Mouse (Mus musculus) limb, embryonic 11.5 days (tissue): ENCODE data around the gene Nrgn. TPM values are rescaled to one million over a fixed set of nuclear protein-coding genes. Genes with fewer than 3 reads are reported as not detected.

ENCODE experiments used
- ATAC-seq: fragments of 200-750 bp; cut with Nextera tagmentation; 2 replicates; pipeline ENCODE4 v1.8.0; 2017; ENCODE audit warnings: low read depth; ENCODE audit not compliant: insufficient number of reproducible peaks, low FRiP score, low TSS enrichment
- DNase-seq: peaks from one replicate; pipeline ENCODE4 v3.0.0-alpha.2; 2015; ENCODE audit warnings: low spot score
- H3K27ac ChIP-seq: fragments of 300-500 bp; sonication (generic); replicated peaks from 2 replicates; pipeline ENCODE4 v1.5.1; 2014; ENCODE audit warnings: low read depth, mild to moderate bottlenecking, low read length
- H3K27me3 ChIP-seq: fragments of 300-500 bp; sonication (generic); 2 replicates; pipeline ENCODE4 v1.6.1; 2014; ENCODE audit warnings: mild to moderate bottlenecking, low read length, mixed read lengths; ENCODE audit not compliant: control insufficient read depth, insufficient read depth
- H3K36me3 ChIP-seq: fragments of 300-500 bp; sonication (generic); 2 replicates; pipeline ENCODE4 v1.6.1; 2014; ENCODE audit warnings: mild to moderate bottlenecking, low read length, moderate library complexity, mixed read lengths; ENCODE audit not compliant: control insufficient read depth, insufficient read depth
- H3K4me1 ChIP-seq: fragments of 300-500 bp; sonication (generic); 2 replicates; pipeline ENCODE4 v1.6.1; 2014; ENCODE audit warnings: low read length, mixed read lengths; ENCODE audit not compliant: control insufficient read depth, insufficient read depth
- H3K4me2 ChIP-seq: fragments of 300-500 bp; sonication (generic); 2 replicates; pipeline ENCODE4 v1.6.1; 2014; ENCODE audit warnings: low read depth, mild to moderate bottlenecking, moderate library complexity; ENCODE audit not compliant: severe bottlenecking
- H3K4me3 ChIP-seq: fragments of 300-500 bp; sonication (generic); 2 replicates; pipeline ENCODE4 v1.5.1; 2014; ENCODE audit warnings: low read depth, low read length
- H3K9ac ChIP-seq: fragments of 300-500 bp; sonication (generic); 2 replicates; pipeline ENCODE4 v1.6.1; 2014; ENCODE audit warnings: mild to moderate bottlenecking, low read length
- H3K9me3 ChIP-seq: fragments of 300-500 bp; sonication (generic); 2 replicates; pipeline ENCODE4 v1.6.1; 2016; ENCODE audit warnings: low read length; ENCODE audit not compliant: control insufficient read depth
- WGBS: fragments of 180-500 bp; shearing (Covaris S2); extraction: QIAGEN DNeasy Blood & Tissue Kit; methylation state at CpG from one replicate; pipeline ENCODE4 v1.1.7; 2014; 5-methylcytosine and 5-hydroxymethylcytosine counted together
- polyA plus RNA-seq: library from polyadenylated mRNA; unstranded; fragments of >200 nt; fragmentation: Nextera tagmentation; extraction: Ambion mirVana; gene quantifications from 2 replicates; pipeline ENCODE4 v1.2.1, GENCODE M21; 2014

Nrgn gene
- polyA plus RNA-seq, 1 experiment from 2014 or later, result 2.6 TPM

- Histone ChIP-seq H3K4me2 (no peak overlapping the region), H3K27ac (no peak overlapping the region), H3K36me3 (no peaks in the 10 kb centered on the region), H3K4me3 (no peak overlapping the region), H3K4me1 (peaks cover 12% of the 10 kb centered on the region; the same call in 1 of the 2 replicates), H3K9me3 (no peaks in the 10 kb centered on the region), H3K9ac (no peak overlapping the region), H3K27me3 (no peaks in the 10 kb centered on the region)
- WGBS, result 84% methylated on average over 2 of the region's 2 CpGs
- no peak for DNase-seq
- ATAC-seq, result no peak
These were observed 14.3 kb upstream of the Nrgn start for GRCm38 (mm10) chr9:37567019-37567418.

GRCm38 (mm10) chr9:37563805-37564204 is 11.1 kb upstream of the Nrgn start:
- ATAC-seq (no peak), DNase-seq (no peak)
- no peaks in the 10 kb centered on the region for H3K9me3 ChIP-seq
- no peak overlapping the region for H3K4me3 ChIP-seq
- 58% methylated on average over 1 of the region's 1 CpGs for WGBS
- H3K27me3 ChIP-seq, result no peaks in the 10 kb centered on the region
- H3K4me2 ChIP-seq, result no peak overlapping the region
- no peak overlapping the region for H3K27ac ChIP-seq
- H3K9ac ChIP-seq, result no peak overlapping the region
- no peaks in the 10 kb centered on the region for H3K36me3 ChIP-seq
- H3K4me1 ChIP-seq, result peaks cover 12% of the 10 kb centered on the region; the same call in 1 of the 2 replicates

- ATAC-seq (no peak), DNase-seq (no peak)
- no peak overlapping the region for H3K4me3 ChIP-seq
- WGBS, result 92% methylated on average over 2 of the region's 2 CpGs
- H3K4me2 ChIP-seq, result no peak overlapping the region
- H3K9ac ChIP-seq, result no peak overlapping the region
- H3K9me3 ChIP-seq, result no peaks in the 10 kb centered on the region
- H3K27me3 ChIP-seq, result no peaks in the 10 kb centered on the region
- no peak overlapping the region for H3K27ac ChIP-seq
- no peaks in the 10 kb centered on the region for H3K36me3 ChIP-seq
- H3K4me1 ChIP-seq, result no peaks in the 10 kb centered on the region
These were observed 7.9 kb upstream of the Nrgn start for GRCm38 (mm10) chr9:37560617-37561016.

- H3K4me2 ChIP-seq, result no peak overlapping the region
- H3K27me3 ChIP-seq, result peaks cover 7% of the 10 kb centered on the region
- no peak overlapping the region for H3K4me3 ChIP-seq
- 83% methylated on average over 3 of the region's 3 CpGs for WGBS
- H3K4me1 ChIP-seq, result peaks cover 7% of the 10 kb centered on the region; the same call in 1 of the 2 replicates
- H3K9me3 ChIP-seq, result no peaks in the 10 kb centered on the region
- H3K9ac ChIP-seq, result no peak overlapping the region
- DNase-seq (no peak), ATAC-seq (no peak)
- no peak overlapping the region for H3K27ac ChIP-seq
- no peaks in the 10 kb centered on the region for H3K36me3 ChIP-seq
These were observed 3.7 kb upstream of the Nrgn start for GRCm38 (mm10) chr9:37556366-37556765.

- Histone ChIP-seq H3K4me3 (no peak within 1 kb of the TSS), H3K9ac (no peak within 1 kb of the TSS), H3K27ac (no peak within 1 kb of the TSS), H3K9me3 (no peaks in the 10 kb centered on the region), H3K27me3 (peaks cover 18% of the 10 kb centered on the region), H3K4me2 (no peak within 1 kb of the TSS), H3K36me3 (no peaks in the 10 kb centered on the region), H3K4me1 (peaks cover 7% of the 10 kb centered on the region; the same call in 1 of the 2 replicates)
- no peak for DNase-seq
- WGBS, result 31% methylated on average over 7 of the region's 7 CpGs
- ATAC-seq, result no peak
These were observed 2.4 kb upstream of the Nrgn start, which contains the start of gene Siae for GRCm38 (mm10) chr9:37554838-37555748. Gene Siae (plus strand): TSS chr9:37555698.

GRCm38 (mm10) chr9:37554279-37554678 is 1.6 kb upstream of the Nrgn start:
- peaks cover 7% of the 10 kb centered on the region; the same call in 1 of the 2 replicates for H3K4me1 ChIP-seq
- no peak overlapping the region for H3K4me2 ChIP-seq
- H3K27ac ChIP-seq, result no peak overlapping the region
- no peaks in the 10 kb centered on the region for H3K9me3 ChIP-seq
- H3K36me3 ChIP-seq, result no peaks in the 10 kb centered on the region
- DNase-seq (no peak), ATAC-seq (no peak)
- 89% methylated on average over 1 of the region's 1 CpGs for WGBS
- peaks cover 21% of the 10 kb centered on the region for H3K27me3 ChIP-seq
- H3K9ac ChIP-seq, result no peak overlapping the region
- no peak overlapping the region for H3K4me3 ChIP-seq

- DNase-seq (no peak), ATAC-seq (no peak)
- Histone ChIP-seq H3K4me3 (peak overlapping the region; percentile 25), H3K27me3 (peaks cover 21% of the 10 kb centered on the region), H3K36me3 (no peaks in the 10 kb centered on the region), H3K9me3 (no peaks in the 10 kb centered on the region), H3K4me1 (peaks cover 7% of the 10 kb centered on the region; the same call in 1 of the 2 replicates), H3K4me2 (peak overlapping the region; percentile 81), H3K27ac (no peak overlapping the region), H3K9ac (peak overlapping the region; percentile 9; the same call in 1 of the 2 replicates)
- 3% methylated on average over 23 of the region's 23 CpGs for WGBS
These were observed 763 bp downstream of the Nrgn start for GRCm38 (mm10) chr9:37551751-37552531.

- no peak for ATAC-seq
- DNase-seq, result no peak
These were observed 2.3 kb downstream of the Nrgn start for GRCm38 (mm10) chr9:37550435-37550834.

More at GRCm38 (mm10) chr9:37550435-37550834, 2.3 kb downstream of the Nrgn start:
- Histone ChIP-seq H3K9me3 (no peaks in the 10 kb centered on the region), H3K4me2 (no peak overlapping the region), H3K9ac (no peak overlapping the region), H3K4me3 (no peak overlapping the region), H3K4me1 (peaks cover 7% of the 10 kb centered on the region; the same call in 1 of the 2 replicates), H3K27ac (no peak overlapping the region), H3K36me3 (no peaks in the 10 kb centered on the region), H3K27me3 (peaks cover 34% of the 10 kb centered on the region)
- WGBS, result 63% methylated on average over 1 of the region's 1 CpGs
